Mouse (Mus musculus) mature B cell (primary cell): ENCODE results near the gene Chad.

Experiments
- in situ Hi-C: fragments of 300-500 bp; cut with MboI; formaldehyde crosslinking; loops from 2 replicates; pipeline ENCODE4 v1.14.3; 2019

Chad gene

DNA sequence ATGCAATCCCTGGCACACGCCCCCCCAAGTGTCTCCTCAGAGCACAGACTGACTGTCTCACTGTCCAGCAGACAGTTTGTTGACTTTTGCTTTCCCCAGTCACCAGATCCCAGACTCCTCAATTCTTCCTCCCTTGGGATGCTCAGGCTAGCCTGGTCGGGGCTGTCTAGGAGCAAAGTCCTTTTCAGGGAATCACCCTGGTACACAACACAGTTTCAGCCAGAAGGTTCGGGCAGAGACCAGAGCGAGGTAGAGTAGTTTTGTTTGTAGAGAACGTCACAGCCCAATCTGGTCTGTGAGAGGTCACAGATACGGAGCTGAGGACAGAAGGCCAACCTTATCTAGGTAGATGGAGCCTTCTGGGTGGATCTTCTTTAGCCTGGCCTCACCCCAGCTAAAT is 1.7 kb downstream of the Chad start:
- in situ Hi-C loops, result no loop called here

GRCm38 (mm10) chr11:94567326-94567725 is 2.5 kb downstream of the Chad start:
- in situ Hi-C loops, result no loop called here

DNA sequence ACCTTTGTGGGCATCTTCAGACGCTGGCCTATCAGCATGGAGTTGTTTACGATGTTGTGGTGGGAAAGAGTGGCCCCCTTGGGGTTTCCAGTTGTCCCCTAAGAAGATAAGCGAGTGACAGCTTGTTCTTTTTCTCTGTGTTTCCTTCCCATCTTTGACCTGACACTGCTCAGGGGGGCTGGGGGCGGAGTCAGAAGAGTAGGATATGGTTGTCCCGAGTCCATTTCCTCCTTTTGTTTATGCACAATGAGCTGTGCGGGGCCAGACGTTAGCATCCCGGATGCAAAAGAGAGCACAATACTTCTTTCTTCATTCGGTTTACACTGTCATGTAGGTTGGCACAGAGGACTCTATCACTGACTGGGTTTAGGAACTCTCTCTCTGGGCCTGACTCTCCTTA is 5.8 kb downstream of the Chad start:
- in situ Hi-C loops, result no loop called here

GRCm38 (mm10) chr11:94571850-94572249 is 7.0 kb downstream of the Chad start:
- in situ Hi-C loops, result no loop called here

GRCm38 (mm10) chr11:94574560-94574959 is 9.7 kb downstream of the Chad start:
- in situ Hi-C loops, result no loop called here

- in situ Hi-C loops, result no loop called here
These were observed 10.2 kb downstream of the Chad start for GRCm38 (mm10) chr11:94575036-94575435.

- in situ Hi-C loops, result no loop called here
These were observed 11.5 kb downstream of the Chad start for GRCm38 (mm10) chr11:94576361-94576760.

- in situ Hi-C loops, result no loop called here
These were observed 15.4 kb downstream of the Chad start for GRCm38 (mm10) chr11:94580111-94580740.

DNA sequence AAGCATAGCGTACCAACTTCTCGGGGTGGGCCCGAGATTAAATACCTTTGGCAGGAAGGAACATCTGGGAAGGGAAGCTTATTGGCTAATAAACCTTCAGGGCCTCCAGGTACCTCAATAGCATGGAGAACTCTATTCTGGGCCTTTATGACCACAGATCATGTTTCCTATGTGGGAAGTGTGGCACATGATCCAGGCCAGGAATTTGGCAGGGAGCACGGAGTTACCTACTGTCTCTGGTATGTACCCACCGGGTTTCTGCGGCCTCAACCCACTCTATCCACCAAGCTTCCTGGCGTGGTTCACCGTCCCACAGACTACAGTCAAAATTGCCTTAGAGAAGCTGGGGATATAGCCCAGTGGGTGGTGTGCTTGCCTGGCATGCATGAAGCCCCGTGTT is 20.2 kb downstream of the Chad start:
- in situ Hi-C loops, result no loop called here

DNA sequence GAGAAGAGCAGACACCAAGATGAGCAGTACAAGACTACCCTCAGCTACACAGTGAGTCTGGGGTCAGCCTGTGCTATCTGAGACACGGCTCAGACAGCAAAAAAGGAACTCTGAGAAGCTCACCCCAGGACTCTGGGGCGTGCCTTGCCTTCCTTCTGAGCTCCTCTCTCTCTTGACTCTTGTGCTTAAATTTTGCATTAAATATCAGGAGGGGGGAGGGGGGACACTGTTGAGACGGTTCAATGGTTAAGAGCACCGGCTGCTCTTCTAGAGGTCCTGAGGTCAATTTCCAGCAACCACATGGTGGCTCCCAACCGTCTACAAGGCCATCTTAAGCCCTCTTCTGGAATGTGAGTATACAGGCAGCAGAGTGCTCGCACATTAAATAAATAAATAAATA is 22.7 kb downstream of the Chad start:
- in situ Hi-C loops, result no loop called here

GRCm38 (mm10) chr11:94596311-94596852 is 31.5 kb downstream of the Chad start:
- in situ Hi-C loops, result no loop called here

DNA sequence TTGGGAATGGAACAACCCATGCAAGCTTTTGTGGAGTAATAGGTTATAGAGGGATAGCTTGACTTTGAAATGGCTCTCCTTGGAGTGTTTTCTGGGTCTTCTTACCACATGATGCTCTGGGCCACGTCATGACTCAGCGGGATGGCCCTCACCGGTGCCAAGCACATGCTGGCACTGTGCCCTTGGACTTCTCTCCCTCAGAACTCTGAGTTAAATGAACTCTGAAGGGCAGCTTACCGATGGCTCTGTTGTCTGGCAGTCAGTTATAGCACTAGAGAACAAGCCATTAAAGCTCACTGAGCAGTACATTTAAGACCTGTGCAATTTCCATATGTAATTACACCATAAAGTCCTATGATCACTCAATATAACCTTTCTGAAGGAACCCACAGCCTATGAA is 32.5 kb downstream of the Chad start:
- in situ Hi-C loops, result no loop called here

GRCm38 (mm10) chr11:94598437-94599120 is 33.7 kb downstream of the Chad start:
- in situ Hi-C loops, result no loop called here

DNA sequence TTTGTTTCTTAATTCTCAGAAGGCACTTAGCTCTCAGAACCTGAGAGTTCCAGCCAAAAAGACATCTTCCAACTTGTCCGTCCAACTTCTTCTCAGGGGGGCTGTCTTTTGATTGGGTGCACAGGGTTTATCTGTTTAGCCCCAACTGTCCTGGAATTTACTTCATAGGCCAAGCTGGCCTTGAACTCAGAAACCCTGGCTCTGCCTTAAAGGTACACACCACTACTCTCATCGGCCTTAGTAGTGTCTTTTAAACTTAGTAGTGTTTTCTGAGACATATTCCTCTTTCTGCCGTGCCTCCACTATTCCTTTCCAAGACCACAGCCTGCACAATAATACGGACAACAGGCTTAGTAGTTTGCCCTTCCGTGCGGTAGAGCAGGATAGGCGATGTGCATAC is 35.6 kb downstream of the Chad start:
- in situ Hi-C loops, result no loop called here

GRCm38 (mm10) chr11:94601321-94602281 is 36.8 kb downstream of the Chad start, which contains the start of gene Acsf2:
Gene Acsf2, minus strand, starts transcription at chr11:94601871.
- in situ Hi-C loops, result no loop called here

GRCm38 (mm10) chr11:94602356-94602955 is 37.6 kb downstream of the Chad start:
- in situ Hi-C loops, result no loop called here

- in situ Hi-C loops, result no loop called here
These were observed 46.2 kb downstream of the Chad start for GRCm38 (mm10) chr11:94610744-94611740.

- in situ Hi-C loops, result no loop called here
These were observed 49.8 kb downstream of the Chad start for GRCm38 (mm10) chr11:94614603-94615002.

DNA sequence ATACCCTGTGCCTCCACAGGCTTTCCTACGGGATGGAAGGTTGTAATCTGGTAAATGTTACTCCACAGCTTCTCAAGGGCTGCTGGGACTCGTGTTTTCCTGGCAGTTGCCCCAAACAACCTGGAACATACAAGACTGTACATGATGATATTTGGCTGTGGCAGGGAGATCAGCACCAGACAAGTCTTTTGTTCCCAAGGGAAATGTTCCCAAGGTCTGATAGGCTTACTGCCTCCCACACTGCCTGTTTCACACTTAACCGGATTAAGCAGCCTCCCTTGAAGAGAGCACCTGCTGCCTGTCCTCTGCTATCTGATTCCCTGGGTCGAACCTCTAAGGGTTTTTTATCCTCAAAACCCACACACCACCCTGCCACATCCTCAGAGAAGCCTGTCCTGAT is 50.6 kb downstream of the Chad start:
- in situ Hi-C loops, result no loop called here

DNA sequence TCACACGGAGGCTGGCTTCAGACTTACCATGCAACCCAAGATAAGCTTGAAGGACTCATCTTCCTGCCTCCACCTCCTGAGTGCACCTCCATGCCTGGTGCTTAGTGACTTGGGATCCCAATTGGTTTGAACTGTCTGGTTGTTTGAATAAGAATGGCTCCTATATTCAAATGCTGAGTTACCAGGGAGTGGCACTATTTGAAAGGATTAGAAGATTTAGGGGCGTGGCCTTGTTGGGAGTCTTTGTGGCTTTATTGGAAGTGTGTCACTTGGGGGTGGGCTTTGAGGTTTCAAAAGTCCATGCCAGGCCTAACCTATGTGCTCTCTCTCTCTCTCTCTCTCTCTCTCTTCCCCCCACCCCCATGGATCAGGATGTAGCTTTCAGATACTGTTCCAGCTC is 52.8 kb downstream of the Chad start:
- in situ Hi-C loops, result no loop called here
